Mouse (Mus musculus) embryonic facial prominence, embryonic 10.5 days (tissue): Measurements from ENCODE around the gene Actg2. TPM values are rescaled to one million over a fixed set of nuclear protein-coding genes. Genes with fewer than 3 reads are reported as not detected.
"Not testable (repeated sequence)": the region's sequence is repeated elsewhere in the genome, so short reads cannot be mapped to it uniquely, and the experiment has no call there.

Source experiments
- DNase-seq: peaks from one replicate; pipeline ENCODE4 v3.0.0-alpha.2; 2017; ENCODE audit warnings: low spot score
- H3K27ac ChIP-seq: fragments of 300-500 bp; sonication (generic); replicated peaks from 2 replicates; pipeline ENCODE4 v1.5.1; 2016; ENCODE audit warnings: mild to moderate bottlenecking
- H3K27me3 ChIP-seq: fragments of 300-500 bp; sonication (generic); replicated peaks from 2 replicates; pipeline ENCODE4 v1.6.1; 2016; ENCODE audit warnings: low read depth, mild to moderate bottlenecking; ENCODE audit not compliant: poor library complexity, severe bottlenecking
- H3K36me3 ChIP-seq: fragments of 300-500 bp; sonication (generic); replicated peaks from 2 replicates; pipeline ENCODE4 v1.6.1; 2016; ENCODE audit warnings: mild to moderate bottlenecking, moderate library complexity
- H3K4me1 ChIP-seq: fragments of 300-500 bp; sonication (generic); 2 replicates; pipeline ENCODE4 v1.6.1; 2016
- H3K4me3 ChIP-seq: fragments of 300-500 bp; sonication (generic); 2 replicates; pipeline ENCODE4 v1.5.1; 2016; ENCODE audit warnings: mild to moderate bottlenecking, moderate library complexity
- H3K9me3 ChIP-seq: fragments of 300-500 bp; sonication (generic); 2 replicates; pipeline ENCODE4 v1.6.1; 2016; ENCODE audit warnings: mild to moderate bottlenecking
- WGBS: fragments of 180-500 bp; shearing (Covaris S2); methylation state at CpG from one replicate; pipeline ENCODE4 v1.1.7; 2016; 5-methylcytosine and 5-hydroxymethylcytosine counted together
- polyA plus RNA-seq: library from polyadenylated mRNA; unstranded; fragments of >200 nt; fragmentation: Nextera tagmentation; extraction: Ambion mirVana; gene quantifications from 2 replicates; pipeline ENCODE4 v1.2.1, GENCODE M21; 2016

Actg2 gene
- polyA plus RNA-seq = 1.1 and 1.2 TPM in 2 replicates

GRCm38 (mm10) chr6:83536028-83536794, at the start of gene Actg2:
Gene Actg2, minus strand, starts transcription at chr6:83536265.
- DNase-seq = no peak
- H3K36me3 ChIP-seq = no peaks in the 10 kb centered on the region
- peaks cover 7% of the 10 kb centered on the region; the same call in 1 of the 2 replicates for H3K4me1 ChIP-seq
- no peak within 1 kb of the TSS; the same call in 1 of the 2 replicates for H3K27ac ChIP-seq
- H3K4me3 ChIP-seq = no peak within 1 kb of the TSS
- no peaks in the 10 kb centered on the region for H3K9me3 ChIP-seq
- H3K27me3 ChIP-seq = no peaks in the 10 kb centered on the region
- WGBS = 67% methylated on average over 12 of the region's 12 CpGs

DNA sequence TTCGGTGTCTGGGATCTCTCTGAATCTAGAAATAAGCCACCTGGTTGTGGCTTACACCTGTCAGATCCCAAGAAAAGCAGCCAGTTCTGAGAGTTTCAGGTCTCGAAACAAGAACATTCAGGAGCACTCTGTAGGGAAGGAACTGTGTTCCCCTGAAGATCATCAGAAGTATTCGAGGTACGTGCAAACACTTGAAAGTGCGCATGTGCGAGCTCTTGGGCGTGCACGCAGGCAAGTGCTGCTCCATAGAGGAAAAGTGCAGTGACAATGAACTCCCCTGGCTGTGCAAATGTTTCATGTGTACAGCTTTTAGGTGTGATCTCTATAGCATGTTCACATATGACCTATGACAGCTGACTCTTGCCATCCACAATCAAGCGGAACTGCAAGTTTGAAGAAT, 49.3 kb upstream of the Actg2 start:
- H3K36me3 ChIP-seq, H3K9me3 ChIP-seq: not testable (repeated sequence)
- 86% methylated on average over 9 of the region's 9 CpGs for WGBS

GRCm38 (mm10) chr6:83583591-83583990, 47.5 kb upstream of the Actg2 start:
- 68% methylated on average over 2 of the region's 2 CpGs for WGBS
- no peak for DNase-seq
- Histone ChIP-seq H3K9me3 (no peaks in the 10 kb centered on the region), H3K36me3 (no peaks in the 10 kb centered on the region), H3K27me3 (peaks cover 37% of the 10 kb centered on the region), H3K4me1 (peaks cover 5% of the 10 kb centered on the region; the same call in 1 of the 2 replicates), H3K4me3 (no peak overlapping the region), H3K27ac (no peak overlapping the region)

More for the DNA sequence above, 49.3 kb upstream of the Actg2 start:
- H3K4me3 ChIP-seq, H3K27ac ChIP-seq, H3K4me1 ChIP-seq, DNase-seq: not testable (repeated sequence)
- H3K27me3 ChIP-seq = peaks cover 27% of the 10 kb centered on the region

- DNase-seq = peak; percentile 54
- H3K4me3 ChIP-seq = peak overlapping the region; percentile 13; the same call in 1 of the 2 replicates
- WGBS = 3% methylated on average over 6 of the region's 6 CpGs
- no peaks in the 10 kb centered on the region for H3K9me3 ChIP-seq
- H3K27ac ChIP-seq = no peak overlapping the region
- no peaks in the 10 kb centered on the region for H3K36me3 ChIP-seq
- H3K4me1 ChIP-seq = peaks cover 5% of the 10 kb centered on the region; the same call in 1 of the 2 replicates
- H3K27me3 ChIP-seq = peaks cover 37% of the 10 kb centered on the region
Measured at GRCm38 (mm10) chr6:83582938-83583270, 46.8 kb upstream of the Actg2 start.

- H3K36me3 ChIP-seq = no peaks in the 10 kb centered on the region
- DNase-seq = no peak
- 42% methylated on average over 20 of the region's 20 CpGs for WGBS
- no peaks in the 10 kb centered on the region for H3K9me3 ChIP-seq
- peaks cover 5% of the 10 kb centered on the region; the same call in 1 of the 2 replicates for H3K4me1 ChIP-seq
- peaks cover 37% of the 10 kb centered on the region for H3K27me3 ChIP-seq
- no peak overlapping the region for H3K27ac ChIP-seq
- peak overlapping the region; percentile 13; the same call in 1 of the 2 replicates for H3K4me3 ChIP-seq
Measured at GRCm38 (mm10) chr6:83582135-83582937, 46.3 kb upstream of the Actg2 start.

DNA sequence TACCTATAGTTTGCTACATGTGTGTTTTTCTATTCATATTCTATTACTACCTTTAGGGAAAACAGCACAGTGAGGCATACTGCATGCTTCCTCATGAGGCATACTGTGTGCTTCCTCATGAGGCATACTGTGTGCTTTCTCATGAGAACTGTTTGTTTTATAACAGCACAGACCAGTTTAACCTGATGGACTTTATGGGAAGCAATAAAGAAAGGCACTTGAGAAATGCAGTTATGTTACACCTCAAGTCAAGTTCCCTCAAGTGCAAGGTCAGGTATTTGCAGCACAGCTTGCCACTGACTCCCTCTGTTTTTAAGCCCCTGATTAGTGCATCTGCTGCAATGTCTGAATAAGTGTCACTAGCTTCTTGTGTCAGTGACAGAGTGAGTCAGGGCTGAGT, 41.5 kb upstream of the Actg2 start:
- Histone ChIP-seq H3K36me3 (no peaks in the 10 kb centered on the region), H3K27me3 (peaks cover 40% of the 10 kb centered on the region), H3K4me3 (no peak overlapping the region), H3K9me3 (no peaks in the 10 kb centered on the region), H3K27ac (no peak overlapping the region), H3K4me1 (peaks cover 7% of the 10 kb centered on the region)
- DNase-seq = no peak

DNA sequence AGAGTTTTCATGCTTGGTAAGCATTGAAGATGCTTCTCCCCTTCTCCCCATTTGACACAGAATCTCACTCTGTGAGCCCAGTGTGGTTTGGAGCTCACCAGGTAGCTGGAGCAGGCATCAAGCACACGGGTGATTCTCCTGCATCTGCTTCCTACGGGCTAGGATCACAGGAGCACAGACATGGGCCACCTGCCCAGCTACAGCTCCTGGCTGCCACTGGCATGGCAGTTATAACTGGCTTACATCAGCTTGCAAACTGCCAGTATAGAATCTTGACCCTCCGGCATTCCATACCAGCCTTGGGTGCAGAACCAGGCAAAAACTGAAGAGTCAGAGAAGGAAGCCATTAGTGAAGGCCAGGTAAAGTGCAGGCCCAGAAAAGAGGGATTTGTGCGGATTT, 39.5 kb upstream of the Actg2 start:
- Histone ChIP-seq H3K27ac (no peak overlapping the region), H3K36me3 (no peaks in the 10 kb centered on the region), H3K4me3 (no peak overlapping the region), H3K27me3 (peaks cover 23% of the 10 kb centered on the region; the same call in 1 of the 2 replicates), H3K9me3 (no peaks in the 10 kb centered on the region), H3K4me1 (peaks cover 16% of the 10 kb centered on the region)
- no peak for DNase-seq
- WGBS = 77% methylated on average over 4 of the region's 4 CpGs

DNA sequence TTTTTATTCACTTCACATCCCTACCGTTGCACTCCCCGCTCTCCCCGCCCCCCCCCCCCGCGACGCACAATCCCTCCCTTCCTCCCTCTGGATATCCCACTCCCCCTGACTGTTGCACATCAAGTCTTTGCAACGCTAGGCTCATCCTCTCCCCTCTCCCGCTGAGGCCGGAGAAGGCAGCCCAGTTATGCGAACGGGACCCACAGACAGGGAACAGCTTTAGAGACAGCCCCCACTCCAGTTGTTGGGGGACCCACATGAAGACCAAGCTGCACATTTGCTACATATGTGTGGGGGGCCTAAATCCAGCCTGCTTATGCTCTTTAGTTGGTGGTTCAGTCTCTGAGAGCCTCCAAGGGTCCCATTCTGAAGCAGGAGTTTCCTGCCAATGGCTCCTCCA, 36.6 kb upstream of the Actg2 start, which contains the start of gene Stambp:
Gene Stambp, minus strand, starts transcription at position 59 of the 400 bp plus-strand sequence.
- WGBS = under 1% methylated on average over 9 of the region's 11 CpGs
- DNase-seq = no peak

GRCm38 (mm10) chr6:83571840-83572667, 36.0 kb upstream of the Actg2 start:
- H3K27ac ChIP-seq = peak overlapping the region; percentile 82
- peaks cover 16% of the 10 kb centered on the region for H3K4me1 ChIP-seq
- WGBS = 5% methylated on average over 37 of the region's 37 CpGs
- no peaks in the 10 kb centered on the region for H3K9me3 ChIP-seq
- peaks cover 11% of the 10 kb centered on the region for H3K36me3 ChIP-seq
- peak; percentile 90 for DNase-seq
- 0 out of 2 replicates have a peak, but pooled peaks cover 12% of the 10 kb centered on the region for H3K27me3 ChIP-seq
- peak overlapping the region; percentile 89 for H3K4me3 ChIP-seq

More for the DNA sequence above, 36.6 kb upstream of the Actg2 start, which contains the start of gene Stambp:
- Histone ChIP-seq H3K4me3 (peak within 1 kb of the TSS; percentile 89), H3K27me3 (0 out of 2 replicates have a peak, but pooled peaks cover 12% of the 10 kb centered on the region), H3K4me1 (peaks cover 16% of the 10 kb centered on the region), H3K27ac (peak within 1 kb of the TSS; percentile 82), H3K9me3 (no peaks in the 10 kb centered on the region), H3K36me3 (peaks cover 11% of the 10 kb centered on the region)

GRCm38 (mm10) chr6:83568901-83569862, 33.1 kb upstream of the Actg2 start:
- Histone ChIP-seq H3K4me1 (peaks cover 16% of the 10 kb centered on the region), H3K27me3 (0 out of 2 replicates have a peak, but pooled peaks cover 7% of the 10 kb centered on the region), H3K4me3 (no peak overlapping the region), H3K36me3 (peaks cover 11% of the 10 kb centered on the region), H3K27ac (no peak overlapping the region), H3K9me3 (no peaks in the 10 kb centered on the region)
- WGBS = 72% methylated on average over 20 of the region's 20 CpGs
- no peak for DNase-seq

DNA sequence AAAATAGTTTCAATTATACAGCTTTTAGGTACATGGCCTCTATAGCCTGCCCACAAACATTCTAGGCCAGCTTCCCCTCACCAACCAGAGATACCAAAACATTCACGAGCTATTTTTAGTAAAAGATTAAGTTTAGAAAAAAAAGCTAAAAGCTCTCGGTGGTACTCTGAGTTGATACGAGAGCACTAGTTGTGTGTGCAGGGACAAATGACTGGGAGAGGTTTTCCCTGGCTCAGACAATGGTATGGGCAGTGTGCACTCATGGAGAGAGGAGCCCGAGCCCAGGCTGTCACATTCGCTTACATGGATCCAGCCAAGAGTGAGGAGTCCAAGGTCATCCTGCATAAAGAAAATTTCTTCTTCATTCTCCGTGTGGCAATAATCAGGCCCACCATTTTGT, 19.9 kb upstream of the Actg2 start:
- Histone ChIP-seq H3K27ac (no peak overlapping the region), H3K36me3 (peaks cover 56% of the 10 kb centered on the region), H3K4me1 (no peaks in the 10 kb centered on the region), H3K9me3 (no peaks in the 10 kb centered on the region), H3K27me3 (no peaks in the 10 kb centered on the region), H3K4me3 (no peak overlapping the region)
- WGBS = 90% methylated on average over 6 of the region's 6 CpGs
- DNase-seq = no peak
